Mouse (Mus musculus) intestine, embryonic 14.5 days (tissue): ENCODE results near the gene Il2rb. TPM values are rescaled to one million over a fixed set of nuclear protein-coding genes. Genes with fewer than 3 reads are reported as not detected.

Experiments used
- ATAC-seq: fragments of 200-750 bp; cut with Nextera tagmentation; replicated peaks from 2 replicates; pipeline ENCODE4 v1.8.0; 2017; ENCODE audit warnings: low read depth, moderate number of reproducible peaks, moderate TSS enrichment, moderate library complexity; ENCODE audit not compliant: low FRiP score, low TSS enrichment
- DNase-seq: peaks from one replicate; pipeline ENCODE4 v3.0.0-alpha.2; 2018; ENCODE audit warnings: low spot score
- H3K27ac ChIP-seq: fragments of 300-500 bp; sonication (generic); 2 replicates; pipeline ENCODE4 v1.5.1; 2014; ENCODE audit warnings: low read depth, mild to moderate bottlenecking, control low read depth
- H3K27me3 ChIP-seq: fragments of 300-500 bp; sonication (generic); replicated peaks from 2 replicates; pipeline ENCODE4 v1.6.1; 2014; ENCODE audit warnings: low read length, control low read depth; ENCODE audit not compliant: control insufficient read depth, insufficient read depth
- H3K36me3 ChIP-seq: fragments of 300-500 bp; sonication (generic); 2 replicates; pipeline ENCODE4 v1.6.1; 2014; ENCODE audit warnings: low read length, control low read depth; ENCODE audit not compliant: control insufficient read depth, insufficient read depth
- H3K4me1 ChIP-seq: fragments of 300-500 bp; sonication (generic); replicated peaks from 2 replicates; pipeline ENCODE4 v1.6.1; 2014; ENCODE audit warnings: low read length, control low read depth, mixed read lengths; ENCODE audit not compliant: control insufficient read depth, insufficient read depth
- H3K4me2 ChIP-seq: fragments of 300-500 bp; sonication (generic); 2 replicates; pipeline ENCODE4 v1.6.1; 2014; ENCODE audit warnings: low read length
- H3K4me3 ChIP-seq: fragments of 300-500 bp; sonication (generic); 2 replicates; pipeline ENCODE4 v1.5.1; 2014; ENCODE audit warnings: low read depth, low read length, control low read depth, mixed read lengths
- H3K9ac ChIP-seq: fragments of 300-500 bp; sonication (generic); 2 replicates; pipeline ENCODE4 v1.6.1; 2014; ENCODE audit warnings: mild to moderate bottlenecking, low read length
- H3K9me3 ChIP-seq: fragments of 300-500 bp; sonication (generic); 2 replicates; pipeline ENCODE4 v1.6.1; 2016; ENCODE audit warnings: low read length, control low read depth; ENCODE audit not compliant: control insufficient read depth
- WGBS: fragments of 180-500 bp; shearing (Covaris S2); extraction: QIAGEN DNeasy Blood & Tissue Kit; methylation state at CpG from one replicate; pipeline ENCODE4 v1.1.7; 2014; 5-methylcytosine and 5-hydroxymethylcytosine counted together
- polyA plus RNA-seq: library from polyadenylated mRNA; unstranded; fragments of >200 nt; fragmentation: Nextera tagmentation; extraction: Ambion mirVana; gene quantifications from 2 replicates; pipeline ENCODE4 v1.2.1, GENCODE M21; 2014

The Il2rb gene
- polyA plus RNA-seq, 1 experiment from 2014 or later, result 1.1 TPM

DNA sequence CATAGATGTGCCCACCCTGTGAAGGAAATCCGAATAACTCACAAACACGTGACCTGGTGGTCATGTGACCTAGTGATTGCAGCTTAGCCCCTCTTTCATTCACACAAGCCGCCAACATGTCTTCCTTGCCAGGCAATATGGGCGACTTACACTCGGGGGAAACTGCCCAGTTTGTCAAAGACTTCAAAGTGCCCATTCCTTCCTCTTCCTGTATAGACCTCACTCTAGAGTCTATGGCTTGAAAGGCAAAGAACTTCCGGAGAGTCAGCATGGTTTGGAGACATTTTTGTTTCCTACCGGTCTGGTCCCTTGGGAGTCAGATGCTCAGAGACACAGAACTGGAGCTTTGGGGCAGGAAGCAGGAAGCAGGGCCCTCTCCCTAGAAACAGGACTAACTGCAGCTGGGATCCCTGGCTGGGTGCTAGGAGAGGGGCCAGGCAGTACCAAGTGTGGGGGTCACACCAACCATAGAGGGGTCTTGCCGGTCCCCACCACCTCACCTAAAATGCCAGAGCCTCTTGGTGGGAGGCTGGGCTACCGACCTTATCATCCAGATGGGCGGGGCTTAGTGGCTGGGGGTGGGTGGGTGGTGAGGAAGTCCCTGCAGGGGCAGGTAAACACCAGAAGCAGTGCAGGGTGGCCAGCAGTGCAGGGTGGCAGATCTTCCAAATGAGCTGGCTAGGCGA is 33.8 kb upstream of the Il2rb start:
- Histone ChIP-seq H3K4me3 (peak overlapping the region; percentile 40), H3K4me1 (peaks cover 26% of the 10 kb centered on the region), H3K9me3 (no peaks in the 10 kb centered on the region), H3K9ac (peak overlapping the region; percentile 55), H3K27me3 (no peaks in the 10 kb centered on the region), H3K4me2 (peak overlapping the region; percentile 82), H3K36me3 (peaks cover 6% of the 10 kb centered on the region; the same call in 1 of the 2 replicates), H3K27ac (peak overlapping the region; percentile 78)
- ATAC-seq (0 out of 2 replicates have a peak, but pooled peaks have one; percentile 3), DNase-seq (peak; percentile 70)
- 36% methylated on average over 11 of the region's 11 CpGs for WGBS

DNA sequence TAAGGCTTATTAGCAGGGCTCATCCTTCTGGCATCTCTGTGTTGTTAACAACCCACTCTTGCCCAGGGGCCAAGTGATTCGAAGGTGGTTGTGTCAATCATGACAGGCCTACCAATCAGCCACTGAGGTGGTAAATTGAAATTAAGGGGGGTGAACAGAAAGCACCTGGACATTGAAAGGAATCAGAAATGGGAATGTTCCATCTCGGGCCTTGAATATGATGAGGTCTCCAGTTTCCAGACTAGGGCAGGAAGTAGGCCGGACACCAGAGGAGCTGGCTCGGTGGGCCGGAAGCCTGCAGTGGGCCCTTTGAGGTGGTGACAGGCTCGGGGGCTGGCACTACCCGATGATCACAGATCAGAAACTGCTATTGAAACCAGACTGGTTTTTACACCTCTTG is 32.9 kb upstream of the Il2rb start:
- H3K4me3 ChIP-seq, result no peak overlapping the region
- no peak overlapping the region for H3K9ac ChIP-seq
- no peak for ATAC-seq
- H3K27ac ChIP-seq, result peak overlapping the region; percentile 78; the same call in 1 of the 2 replicates
- H3K36me3 ChIP-seq, result peaks cover 6% of the 10 kb centered on the region; the same call in 1 of the 2 replicates
- H3K27me3 ChIP-seq, result no peaks in the 10 kb centered on the region
- H3K4me2 ChIP-seq, result peak overlapping the region; percentile 82; the same call in 1 of the 2 replicates
- 74% methylated on average over 7 of the region's 7 CpGs for WGBS
- H3K4me1 ChIP-seq, result peaks cover 26% of the 10 kb centered on the region
- H3K9me3 ChIP-seq, result no peaks in the 10 kb centered on the region
- DNase-seq, result no peak

DNA sequence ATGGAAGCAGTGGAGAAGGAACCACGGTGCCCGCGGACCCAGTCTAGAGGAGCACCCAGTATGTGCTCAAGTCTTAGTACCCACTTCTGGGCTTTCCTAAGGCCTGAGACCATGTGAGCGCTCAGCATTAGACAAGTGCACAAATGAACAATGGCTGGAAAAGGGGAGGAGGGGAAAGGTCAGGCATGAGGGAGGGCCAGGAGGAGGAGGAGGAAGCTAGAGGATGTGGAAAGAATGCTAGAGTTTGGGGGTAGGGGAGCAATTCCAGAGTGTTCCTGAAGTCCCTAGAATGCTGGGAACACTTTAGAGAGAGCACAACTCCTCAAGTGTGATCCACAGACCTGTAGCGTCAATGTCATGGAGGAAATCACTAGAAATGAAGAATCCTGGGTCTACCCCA is 29.1 kb upstream of the Il2rb start:
- no peaks in the 10 kb centered on the region for H3K27me3 ChIP-seq
- no peak overlapping the region for H3K27ac ChIP-seq
- peaks cover 6% of the 10 kb centered on the region; the same call in 1 of the 2 replicates for H3K36me3 ChIP-seq
- DNase-seq (no peak), ATAC-seq (no peak)
- H3K4me1 ChIP-seq, result peaks cover 7% of the 10 kb centered on the region
- WGBS, result 89% methylated on average over 5 of the region's 5 CpGs
- H3K9ac ChIP-seq, result no peak overlapping the region
- no peaks in the 10 kb centered on the region for H3K9me3 ChIP-seq
- no peak overlapping the region for H3K4me2 ChIP-seq
- H3K4me3 ChIP-seq, result no peak overlapping the region

GRCm38 (mm10) chr15:78521892-78522291 is 26.8 kb upstream of the Il2rb start:
- H3K9me3 ChIP-seq, result no peaks in the 10 kb centered on the region
- no peak for DNase-seq
- no peaks in the 10 kb centered on the region for H3K27me3 ChIP-seq
- WGBS, result 82% methylated on average over 6 of the region's 6 CpGs
- H3K4me3 ChIP-seq, result no peak overlapping the region
- no peak for ATAC-seq
- no peak overlapping the region for H3K4me2 ChIP-seq
- peaks cover 6% of the 10 kb centered on the region; the same call in 1 of the 2 replicates for H3K36me3 ChIP-seq
- no peaks in the 10 kb centered on the region for H3K4me1 ChIP-seq
- H3K27ac ChIP-seq, result no peak overlapping the region
- no peak overlapping the region for H3K9ac ChIP-seq

GRCm38 (mm10) chr15:78521331-78521730 is 26.3 kb upstream of the Il2rb start:
- Histone ChIP-seq H3K4me1 (no peaks in the 10 kb centered on the region), H3K4me2 (no peak overlapping the region), H3K27me3 (no peaks in the 10 kb centered on the region), H3K4me3 (no peak overlapping the region), H3K9ac (no peak overlapping the region), H3K27ac (no peak overlapping the region), H3K36me3 (peaks cover 6% of the 10 kb centered on the region; the same call in 1 of the 2 replicates), H3K9me3 (no peaks in the 10 kb centered on the region)
- DNase-seq, result no peak
- WGBS, result 54% methylated on average over 8 of the region's 8 CpGs
- ATAC-seq, result no peak

GRCm38 (mm10) chr15:78520112-78520715 is 25.1 kb upstream of the Il2rb start:
- DNase-seq (no peak), ATAC-seq (no peak)
- Histone ChIP-seq H3K36me3 (peaks cover 6% of the 10 kb centered on the region; the same call in 1 of the 2 replicates), H3K27ac (no peak overlapping the region), H3K27me3 (no peaks in the 10 kb centered on the region), H3K4me1 (no peaks in the 10 kb centered on the region), H3K4me3 (no peak overlapping the region), H3K4me2 (no peak overlapping the region), H3K9ac (no peak overlapping the region), H3K9me3 (no peaks in the 10 kb centered on the region)
- WGBS, result 70% methylated on average over 13 of the region's 13 CpGs

- Histone ChIP-seq H3K27me3 (no peaks in the 10 kb centered on the region), H3K36me3 (no peaks in the 10 kb centered on the region), H3K4me1 (0 out of 2 replicates have a peak, but pooled peaks cover 4% of the 10 kb centered on the region), H3K27ac (no peak overlapping the region), H3K4me2 (no peak overlapping the region), H3K4me3 (no peak overlapping the region), H3K9ac (no peak overlapping the region), H3K9me3 (no peaks in the 10 kb centered on the region)
- DNase-seq (no peak), ATAC-seq (no peak)
- 71% methylated on average over 7 of the region's 7 CpGs for WGBS
Measured at GRCm38 (mm10) chr15:78518221-78518620, 23.1 kb upstream of the Il2rb start.

GRCm38 (mm10) chr15:78515759-78516158 is 20.7 kb upstream of the Il2rb start:
- H3K4me2 ChIP-seq, result no peak overlapping the region
- no peak overlapping the region for H3K27ac ChIP-seq
- DNase-seq, result no peak
- H3K4me1 ChIP-seq, result 0 out of 2 replicates have a peak, but pooled peaks cover 4% of the 10 kb centered on the region
- no peak for ATAC-seq
- H3K36me3 ChIP-seq, result no peaks in the 10 kb centered on the region
- H3K27me3 ChIP-seq, result no peaks in the 10 kb centered on the region
- H3K4me3 ChIP-seq, result no peak overlapping the region
- 84% methylated on average over 6 of the region's 6 CpGs for WGBS
- no peaks in the 10 kb centered on the region for H3K9me3 ChIP-seq
- no peak overlapping the region for H3K9ac ChIP-seq
